Mouse (Mus musculus) brown adipose tissue, adult 24 weeks (tissue): ENCODE measurements around the gene Psg17. TPM values are rescaled to one million over a fixed set of nuclear protein-coding genes. Genes with fewer than 3 reads are reported as not detected.
A peak's percentile ranks its signal among the peaks of the same experiment; 100 is the strongest.
"Not testable (repeated sequence)": the region's sequence is repeated elsewhere in the genome, so short reads cannot be mapped to it uniquely, and the experiment has no call there.

Source experiments
- H3K27ac ChIP-seq: fragments of 200-500 bp; replicated peaks from 2 replicates; pipeline ENCODE4 v1.5.1; 2012; ENCODE audit warnings: low read depth, mild to moderate bottlenecking, low read length
- H3K4me1 ChIP-seq: fragments of 200-500 bp; 2 replicates; pipeline ENCODE4 v1.6.1; 2012; ENCODE audit warnings: low read length, mixed read lengths; ENCODE audit not compliant: control insufficient read depth, insufficient read depth, insufficient read length
- H3K4me3 ChIP-seq: fragments of 200-500 bp; 2 replicates; pipeline ENCODE4 v1.5.1; 2012; ENCODE audit warnings: low read depth, mild to moderate bottlenecking, low read length, moderate library complexity; ENCODE audit not compliant: insufficient read depth
- polyA plus RNA-seq: library from polyadenylated mRNA; stranded (reverse); fragments of >200 nt; gene quantifications from 2 replicates; pipeline ENCODE4 v1.2.4, GENCODE M21; 2012; ENCODE audit not compliant: missing spikeins, insufficient read depth, insufficient read length

The Psg17 gene
- polyA plus RNA-seq, 1 experiment: not detected

DNA sequence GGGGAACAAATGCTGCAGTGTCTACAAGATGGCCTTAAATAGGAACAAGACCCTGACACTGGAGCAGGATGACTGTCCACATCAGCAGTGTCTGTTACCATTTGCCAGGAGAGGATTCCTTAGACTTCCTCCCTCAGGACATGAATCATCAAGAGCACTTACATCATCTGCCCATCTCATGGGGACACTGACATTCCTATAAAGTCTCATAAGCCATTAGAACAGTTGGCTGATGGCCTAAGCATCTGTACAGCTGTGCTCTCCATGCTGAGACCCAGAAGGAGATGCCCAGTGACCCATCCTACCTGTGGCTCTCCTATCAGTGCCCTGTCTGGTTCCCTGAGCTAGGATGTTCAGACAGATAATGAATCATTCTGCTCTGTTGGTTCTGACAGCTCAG is 17.9 kb downstream of the Psg17 start:
- H3K4me1 ChIP-seq: no peaks in the 10 kb centered on the region
- no peak overlapping the region; the same call in 1 of the 2 replicates for H3K27ac ChIP-seq
- no peak overlapping the region for H3K4me3 ChIP-seq

DNA sequence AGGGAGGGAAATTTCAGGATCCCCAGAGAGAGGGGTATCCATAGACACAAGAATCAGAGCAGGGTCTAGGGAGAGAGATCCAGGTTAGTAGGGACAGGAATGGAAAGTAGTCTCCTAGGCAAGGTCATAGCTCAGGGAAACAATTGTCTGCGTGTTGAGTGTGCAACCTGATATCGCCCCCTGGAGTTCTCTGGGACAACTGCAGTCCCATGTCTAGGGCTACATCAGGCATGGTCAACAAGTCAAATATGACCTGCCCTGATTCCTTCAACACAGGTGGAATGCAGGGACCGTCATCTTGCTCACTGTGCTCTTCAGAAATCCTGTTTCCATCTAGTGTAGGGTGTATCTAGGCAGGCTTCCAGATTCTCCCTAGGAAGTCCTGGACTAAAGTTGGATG is 22.3 kb downstream of the Psg17 start:
- H3K27ac ChIP-seq: no peak overlapping the region
- no peaks in the 10 kb centered on the region for H3K4me1 ChIP-seq
- no peak overlapping the region for H3K4me3 ChIP-seq

DNA sequence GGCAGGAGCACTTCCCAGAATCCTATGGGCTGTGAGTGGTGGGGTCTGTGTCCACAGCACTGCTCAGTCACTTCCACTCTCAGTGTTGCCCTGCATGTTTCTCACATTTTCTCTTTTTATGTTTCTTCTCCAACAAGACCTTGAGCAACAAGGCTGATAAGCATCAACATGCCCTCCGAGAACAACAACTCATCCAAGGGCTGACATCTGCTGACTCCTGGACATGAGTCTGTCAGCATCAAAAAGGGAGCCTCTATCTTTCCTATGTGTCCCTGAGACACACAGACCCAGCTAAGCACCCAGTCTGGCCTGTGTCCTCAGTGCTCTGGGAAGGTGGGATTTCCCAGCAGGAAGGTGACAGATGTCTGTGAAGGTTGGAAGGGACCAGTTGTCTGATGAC is 23.0 kb downstream of the Psg17 start, which contains the start of gene Psg19:
TSS of gene Psg19 (minus strand) at position 101 of the 400 bp plus-strand sequence.
- H3K4me3 ChIP-seq: no peak within 1 kb of the TSS
- H3K4me1 ChIP-seq: no peaks in the 10 kb centered on the region

GRCm38 (mm10) chr7:18790671-18791070 is 30.7 kb downstream of the Psg17 start:
- not testable (repeated sequence) for H3K27ac ChIP-seq, H3K4me3 ChIP-seq, H3K4me1 ChIP-seq

More for the DNA sequence above, 23.0 kb downstream of the Psg17 start, which contains the start of gene Psg19:
- H3K27ac ChIP-seq: no peak within 1 kb of the TSS

DNA sequence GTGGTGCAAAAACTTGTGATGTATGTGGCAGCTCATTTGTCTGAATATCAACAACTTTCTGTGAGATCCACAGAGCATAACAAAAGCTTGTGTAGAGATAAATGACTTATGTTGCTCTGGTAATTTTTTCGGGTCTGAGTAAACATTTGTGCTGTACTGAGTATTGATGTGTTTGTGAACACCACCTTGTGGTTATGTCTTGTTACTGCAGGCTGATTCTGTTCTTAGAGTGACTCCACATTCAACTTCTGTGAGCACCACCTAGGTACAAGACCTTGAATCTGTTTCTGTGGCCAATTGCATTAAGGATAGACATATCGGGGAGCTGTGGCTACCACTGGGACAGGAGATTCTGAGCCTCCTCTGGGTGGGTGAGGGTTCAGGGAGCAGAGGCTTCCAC is 40.1 kb downstream of the Psg17 start:
- H3K27ac ChIP-seq, H3K4me1 ChIP-seq, H3K4me3 ChIP-seq: not testable (repeated sequence)

- no peak overlapping the region for H3K4me3 ChIP-seq
- peaks cover 2% of the 10 kb centered on the region; the same call in 1 of the 2 replicates for H3K4me1 ChIP-seq
- peak overlapping the region; percentile 44 for H3K27ac ChIP-seq
Measured at GRCm38 (mm10) chr7:18779337-18779781, 42.0 kb downstream of the Psg17 start.

Other genes with a start within 250 kb of the Psg17 start
- gene Psg23, start 205.1 kb downstream of the Psg17 start, polyA plus RNA-seq: not detected in 2 replicates
- not detected in 2 replicates for gene Psg21, start 164.9 kb downstream of the Psg17 start, polyA plus RNA-seq
- gene Psg20, start 135.4 kb downstream of the Psg17 start, polyA plus RNA-seq: not detected in 2 replicates
- gene Psg22, start 103.5 kb downstream of the Psg17 start, polyA plus RNA-seq: not detected in 2 replicates
- gene Psg19, start 23.1 kb downstream of the Psg17 start, polyA plus RNA-seq: not detected in 2 replicates
- 1.6 and 2.0 TPM in 2 replicates for gene Mill2, start 18.4 kb upstream of the Psg17 start, polyA plus RNA-seq
- gene Pglyrp1, start 49.7 kb upstream of the Psg17 start, polyA plus RNA-seq: 2.0 and 2.8 TPM in 2 replicates
- gene Ccdc61, start 88.8 kb upstream of the Psg17 start, polyA plus RNA-seq: 4.4 and 6.3 TPM in 2 replicates
- 1.1 and 1.6 TPM in 2 replicates for gene Nova2, start 104.3 kb upstream of the Psg17 start, polyA plus RNA-seq
- not detected in 2 replicates for gene Nanos2, start 165.8 kb upstream of the Psg17 start, polyA plus RNA-seq
- gene Mypop, start 169.6 kb upstream of the Psg17 start, polyA plus RNA-seq: 2.7 and 6.0 TPM in 2 replicates
- gene Irf2bp1, start 182.4 kb upstream of the Psg17 start, polyA plus RNA-seq: 7.9 and 11.4 TPM in 2 replicates
- gene Foxa3, start 201.9 kb upstream of the Psg17 start, polyA plus RNA-seq: not detected in 2 replicates
- gene Sympk, start 202.8 kb upstream of the Psg17 start, polyA plus RNA-seq: 28.1 and 42.9 TPM in 2 replicates
- not detected in 2 replicates for gene Rsph6a, start 233.1 kb upstream of the Psg17 start, polyA plus RNA-seq